Mouse (Mus musculus) G1E (cell line): ENCODE measurements at regions not wholly inside any gene's neighbourhood (a gene's known extent, or its start where the extent isn't known, plus 50 kb on each side); places are given as distances from the start of the nearest gene placed in this dataset.

Experiments used
- ATAC-seq: 2 replicates; pipeline ENCODE4 v1.8.0; 2016; ENCODE audit warnings: mild to moderate bottlenecking; ENCODE audit not compliant: insufficient number of reproducible peaks, poor library complexity, low FRiP score, severe bottlenecking; ENCODE audit errors: extremely low read depth
- DNase-seq: peaks from one replicate; pipeline ENCODE4 v3.0.0; 2012; ENCODE audit warnings: low spot score
- H3K27me3 ChIP-seq: 2 replicates; pipeline ENCODE4 v1.6.1; 2012; ENCODE audit warnings: mild to moderate bottlenecking, low read length, inconsistent platforms; ENCODE audit not compliant: insufficient read depth
- H3K36me3 ChIP-seq: replicated peaks from 2 replicates; pipeline ENCODE3; 2012; ENCODE audit warnings: mild to moderate bottlenecking, inconsistent platforms
- H3K4me1 ChIP-seq: 2 replicates; pipeline ENCODE4 v1.6.1; 2012; ENCODE audit warnings: low read depth, low read length, inconsistent platforms, mixed read lengths; ENCODE audit not compliant: insufficient read depth
- H3K4me3 ChIP-seq: 2 replicates; pipeline ENCODE4 v1.5.1; 2012; ENCODE audit warnings: low read depth, mild to moderate bottlenecking, inconsistent platforms, low read length, moderate library complexity, mixed read lengths
- H3K9me3 ChIP-seq: replicated peaks from 2 replicates; pipeline ENCODE4 v1.6.1; 2012; ENCODE audit warnings: inconsistent platforms
- CTCF ChIP-seq: IDR thresholded peaks from 2 replicates; pipeline ENCODE4 v1.5.1; 2012; ENCODE audit warnings: low read depth, low read length, inconsistent platforms, mixed read lengths
- GATA1 ChIP-seq: IDR thresholded peaks from 2 replicates; pipeline ENCODE4 v1.6.1; 2012; ENCODE audit warnings: borderline replicate concordance, low read length, inconsistent platforms, mixed read lengths
- GATA2 ChIP-seq: IDR thresholded peaks from 2 replicates; pipeline ENCODE4 v1.6.1; 2012; ENCODE audit warnings: low read depth, low read length, inconsistent platforms, borderline replicate concordance
- POLR2AphosphoS5 ChIP-seq: IDR thresholded peaks from 2 replicates; pipeline ENCODE4 v1.6.1; 2012; ENCODE audit warnings: low read depth, low read length, inconsistent platforms; ENCODE audit not compliant: insufficient replicate concordance
- TAL1 ChIP-seq: conservative IDR thresholded peaks from 2 replicates; pipeline ENCODE4 v1.6.1; 2012; ENCODE audit warnings: low read depth, low read length, inconsistent platforms, mixed read lengths

DNA sequence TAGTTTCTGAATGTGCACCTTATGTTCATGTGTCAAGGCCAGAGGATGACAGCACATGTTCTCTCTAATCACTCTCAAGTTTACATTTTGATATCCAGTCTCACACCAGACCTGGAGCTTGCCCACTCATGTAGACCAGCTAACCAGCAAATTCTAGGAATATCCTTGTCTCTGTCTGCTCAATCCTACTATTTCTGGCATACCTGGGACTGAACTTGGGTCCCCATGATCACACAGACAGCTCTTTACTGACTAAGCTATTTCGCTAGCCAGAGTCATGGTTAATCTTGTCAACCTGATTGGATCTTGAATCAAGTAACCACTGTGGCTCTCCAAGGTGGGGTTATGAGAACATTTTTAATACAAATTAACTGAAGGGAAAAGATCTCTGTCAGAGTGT is 625.9 kb upstream of the Klf6 start:
- DNase-seq (no peak), ATAC-seq (no peak)

DNA sequence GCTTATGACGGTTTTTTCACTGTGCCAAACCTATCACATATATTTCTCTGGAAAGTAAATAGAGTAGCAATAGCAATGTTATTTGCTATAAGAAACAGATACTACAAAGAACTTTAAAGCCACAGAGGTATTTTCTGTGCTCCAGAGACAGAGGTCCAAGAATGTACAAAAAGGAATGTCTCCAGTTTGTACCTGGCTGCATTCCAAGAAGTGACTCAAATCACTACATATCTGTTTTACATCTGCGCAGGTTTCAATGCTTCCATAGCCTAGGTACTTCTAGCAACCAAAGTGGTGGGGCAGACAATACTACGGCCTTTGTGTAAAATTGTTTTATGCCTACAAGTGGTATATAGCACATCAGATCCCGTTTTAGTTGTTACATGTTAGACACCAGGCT is 620.7 kb upstream of the Klf6 start:
- no peaks in the 10 kb centered on the region for H3K36me3 ChIP-seq
- no peaks in the 10 kb centered on the region for H3K4me1 ChIP-seq
- ATAC-seq: no peak
- H3K27me3 ChIP-seq: no peaks in the 10 kb centered on the region
- TF ChIP-seq POLR2AphosphoS5 (no peak), GATA1 (no peak), GATA2 (no peak)
- no peak overlapping the region for H3K4me3 ChIP-seq
- no peak for DNase-seq
- no peaks in the 10 kb centered on the region for H3K9me3 ChIP-seq

More for the DNA sequence above, 625.9 kb upstream of the Klf6 start:
- Histone ChIP-seq H3K9me3 (no peaks in the 10 kb centered on the region), H3K36me3 (no peaks in the 10 kb centered on the region), H3K27me3 (no peaks in the 10 kb centered on the region), H3K4me1 (no peaks in the 10 kb centered on the region), H3K4me3 (no peak overlapping the region)
- TF ChIP-seq POLR2AphosphoS5: no peak
- no peak for TF ChIP-seq GATA2
- TF ChIP-seq CTCF: no peak
- no peak for TF ChIP-seq TAL1
- TF ChIP-seq GATA1: no peak

DNA sequence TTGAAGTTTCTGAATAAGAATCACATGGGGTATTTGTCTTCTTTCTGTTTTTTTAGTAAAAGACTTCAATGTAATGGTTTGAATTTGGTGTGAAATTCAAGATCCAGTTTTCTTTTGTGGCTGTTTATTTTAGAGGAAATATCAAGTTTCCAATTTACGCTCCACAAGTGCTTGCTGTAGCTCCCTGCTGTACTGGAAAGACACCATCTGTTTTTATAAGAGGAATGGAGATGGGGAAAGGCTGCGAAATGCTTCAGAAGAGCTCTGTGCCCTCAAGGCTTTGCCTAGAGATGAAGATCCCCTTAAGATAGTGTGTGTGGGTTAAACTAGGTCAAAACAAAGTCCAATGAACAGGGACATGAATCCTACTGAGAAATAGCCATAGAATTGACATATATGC is 618.5 kb upstream of the Klf6 start:
- no peak for TF ChIP-seq GATA2
- DNase-seq: no peak
- Histone ChIP-seq H3K4me1 (no peaks in the 10 kb centered on the region), H3K9me3 (no peaks in the 10 kb centered on the region), H3K4me3 (no peak overlapping the region), H3K36me3 (no peaks in the 10 kb centered on the region), H3K27me3 (no peaks in the 10 kb centered on the region)
- no peak for ATAC-seq

DNA sequence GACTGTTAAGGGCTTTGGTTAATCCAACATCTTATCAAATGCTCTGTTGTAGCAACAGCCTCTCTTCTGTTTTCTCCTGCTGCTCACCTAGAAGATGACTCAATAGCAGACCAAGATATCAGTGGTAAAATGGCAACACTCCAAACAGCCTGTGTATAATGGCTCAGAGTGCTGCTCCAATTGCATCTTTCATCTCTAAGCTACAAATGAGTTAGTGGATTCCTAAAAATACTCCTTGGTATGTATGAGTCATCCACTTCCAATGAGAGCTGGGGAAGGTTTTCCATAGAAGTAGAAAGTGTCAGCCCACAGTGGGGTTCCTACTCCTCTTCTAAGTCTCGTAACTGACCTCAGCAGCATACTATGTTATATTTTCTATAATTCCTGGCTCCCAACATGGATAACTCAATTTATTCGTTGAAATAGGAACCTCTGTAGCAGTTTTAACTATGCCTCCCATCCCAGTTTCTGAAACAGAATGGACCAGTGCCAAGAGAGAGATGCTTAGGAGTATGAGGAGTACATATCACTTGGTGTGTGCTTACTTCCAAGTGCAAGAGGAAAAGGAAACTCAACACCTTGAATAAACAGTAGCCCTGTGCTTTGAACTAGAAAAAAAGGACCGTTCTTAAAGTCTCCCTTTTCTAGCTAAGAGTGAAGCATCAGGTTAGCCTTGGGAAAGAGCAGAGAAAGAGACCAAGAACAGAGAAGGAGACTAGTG is 612.5 kb upstream of the Klf6 start:
- DNase-seq: no peak
- no peaks in the 10 kb centered on the region for H3K27me3 ChIP-seq
- no peak for ATAC-seq

DNA sequence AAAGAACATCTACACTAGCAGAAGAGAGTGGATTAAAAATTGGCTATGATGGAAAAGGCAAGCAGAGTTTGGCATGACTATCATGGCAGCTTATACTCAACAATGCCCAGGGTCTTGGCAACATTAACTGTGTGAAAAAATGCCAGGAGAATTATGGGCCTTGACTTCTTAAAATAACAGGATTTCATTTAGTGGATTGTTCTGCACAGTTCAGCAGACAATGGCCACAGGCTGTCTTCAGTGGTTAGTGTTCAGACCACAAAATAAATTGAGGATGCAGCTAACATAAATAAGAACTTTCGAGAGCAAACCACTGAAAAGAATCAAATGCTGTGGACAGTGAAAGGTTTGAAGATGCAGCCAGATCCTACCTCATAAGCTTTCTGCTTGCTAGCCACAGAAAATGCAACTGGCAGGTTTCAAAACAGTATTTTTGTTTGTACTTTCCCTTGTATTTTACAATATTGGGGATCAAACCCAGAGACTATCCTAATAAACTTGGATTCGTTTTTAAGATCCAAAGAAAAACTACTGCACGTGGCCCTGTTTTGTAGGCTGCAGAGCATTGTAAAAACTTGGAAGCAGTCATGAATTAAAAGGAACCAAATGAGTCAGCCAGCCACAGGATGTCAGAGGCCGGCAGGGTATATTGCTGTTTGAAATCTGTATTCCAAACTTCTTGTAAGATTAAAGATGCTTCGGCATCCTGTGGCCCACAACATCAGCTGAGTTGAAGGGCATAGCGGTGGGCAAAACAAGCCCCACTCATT is 603.2 kb upstream of the Klf6 start:
- Histone ChIP-seq H3K9me3 (no peaks in the 10 kb centered on the region), H3K4me3 (no peak overlapping the region), H3K27me3 (no peaks in the 10 kb centered on the region), H3K4me1 (no peaks in the 10 kb centered on the region), H3K36me3 (no peaks in the 10 kb centered on the region)
- ATAC-seq (no peak), DNase-seq (no peak)
- TF ChIP-seq GATA1: no peak
- no peak for TF ChIP-seq TAL1
- no peak for TF ChIP-seq CTCF
- no peak for TF ChIP-seq POLR2AphosphoS5
- no peak for TF ChIP-seq GATA2

More for the DNA sequence above, 612.5 kb upstream of the Klf6 start:
- TF ChIP-seq TAL1 (no peak), GATA1 (no peak), GATA2 (no peak), CTCF (no peak), POLR2AphosphoS5 (no peak)
- Histone ChIP-seq H3K36me3 (no peaks in the 10 kb centered on the region), H3K4me1 (no peaks in the 10 kb centered on the region), H3K4me3 (no peak overlapping the region), H3K9me3 (no peaks in the 10 kb centered on the region)

DNA sequence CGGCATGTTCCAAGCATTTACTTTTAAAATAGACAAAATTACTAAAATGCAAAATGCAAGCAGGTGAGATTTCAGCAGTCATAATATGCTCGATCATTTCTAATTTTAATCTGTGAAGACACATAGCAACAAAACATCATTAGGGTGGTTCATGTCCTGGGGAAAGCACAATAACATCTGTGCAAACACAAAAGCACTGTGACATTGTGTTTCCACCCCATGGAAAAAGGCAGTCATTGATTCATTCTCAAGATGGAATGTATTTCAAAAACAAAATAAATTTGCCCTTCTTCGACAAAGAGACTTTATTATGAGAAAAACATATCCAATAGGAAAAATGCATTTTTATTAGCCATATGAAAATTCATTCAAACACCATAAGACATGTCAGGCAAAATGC is 601.5 kb upstream of the Klf6 start:
- H3K9me3 ChIP-seq: no peaks in the 10 kb centered on the region

More for the DNA sequence above, 601.5 kb upstream of the Klf6 start:
- H3K36me3 ChIP-seq: no peaks in the 10 kb centered on the region
- no peak for DNase-seq
- H3K4me1 ChIP-seq: no peaks in the 10 kb centered on the region
- no peak overlapping the region for H3K4me3 ChIP-seq
- ATAC-seq: no peak
- TF ChIP-seq TAL1: no peak
- TF ChIP-seq POLR2AphosphoS5: no peak
- TF ChIP-seq CTCF: no peak
- TF ChIP-seq GATA1: no peak
- TF ChIP-seq GATA2: no peak
- H3K27me3 ChIP-seq: no peaks in the 10 kb centered on the region
